Mouse (Mus musculus) stomach, embryonic 16.5 days (tissue): ENCODE measurements at regions not wholly inside any gene's neighbourhood (a gene's known extent, or its start where the extent isn't known, plus 50 kb on each side); places are given as distances from the start of the nearest gene placed in this dataset.

Experiments used
- ATAC-seq: fragments of 200-750 bp; cut with Nextera tagmentation; 2 replicates; pipeline ENCODE4 v1.8.0; 2017; ENCODE audit warnings: moderate number of reproducible peaks, moderate TSS enrichment; ENCODE audit not compliant: insufficient read depth, low FRiP score
- H3K27ac ChIP-seq: fragments of 300-500 bp; sonication (generic); 2 replicates; pipeline ENCODE4 v1.5.1; 2014; ENCODE audit warnings: low read length
- H3K27me3 ChIP-seq: fragments of 300-500 bp; sonication (generic); 2 replicates; pipeline ENCODE4 v1.6.1; 2014; ENCODE audit warnings: low read length, control low read depth, mixed read lengths; ENCODE audit not compliant: control insufficient read depth, insufficient read depth
- H3K36me3 ChIP-seq: fragments of 300-500 bp; sonication (generic); 2 replicates; pipeline ENCODE4 v1.6.1; 2014; ENCODE audit warnings: low read length; ENCODE audit not compliant: control insufficient read depth, insufficient read depth
- H3K4me1 ChIP-seq: fragments of 300-500 bp; sonication (generic); 2 replicates; pipeline ENCODE4 v1.6.1; 2014; ENCODE audit warnings: low read length, control low read depth, mixed read lengths; ENCODE audit not compliant: control insufficient read depth, insufficient read depth
- H3K4me2 ChIP-seq: fragments of 300-500 bp; sonication (generic); 2 replicates; pipeline ENCODE4 v1.6.1; 2014; ENCODE audit warnings: low read depth, low read length, mixed read lengths
- H3K4me3 ChIP-seq: fragments of 300-500 bp; sonication (generic); replicated peaks from 2 replicates; pipeline ENCODE4 v1.5.1; 2014; ENCODE audit warnings: mild to moderate bottlenecking, low read length
- H3K9ac ChIP-seq: fragments of 300-500 bp; sonication (generic); 2 replicates; pipeline ENCODE4 v1.6.1; 2014; ENCODE audit warnings: low read length
- H3K9me3 ChIP-seq: fragments of 300-500 bp; sonication (generic); replicated peaks from 2 replicates; pipeline ENCODE4 v1.6.1; 2016; ENCODE audit warnings: low read length, control low read depth; ENCODE audit not compliant: control insufficient read depth
- WGBS: fragments of 180-500 bp; shearing (Covaris S2); extraction: QIAGEN DNeasy Blood & Tissue Kit; methylation state at CpG from one replicate; pipeline ENCODE4 v1.1.7; 2014; 5-methylcytosine and 5-hydroxymethylcytosine counted together

DNA sequence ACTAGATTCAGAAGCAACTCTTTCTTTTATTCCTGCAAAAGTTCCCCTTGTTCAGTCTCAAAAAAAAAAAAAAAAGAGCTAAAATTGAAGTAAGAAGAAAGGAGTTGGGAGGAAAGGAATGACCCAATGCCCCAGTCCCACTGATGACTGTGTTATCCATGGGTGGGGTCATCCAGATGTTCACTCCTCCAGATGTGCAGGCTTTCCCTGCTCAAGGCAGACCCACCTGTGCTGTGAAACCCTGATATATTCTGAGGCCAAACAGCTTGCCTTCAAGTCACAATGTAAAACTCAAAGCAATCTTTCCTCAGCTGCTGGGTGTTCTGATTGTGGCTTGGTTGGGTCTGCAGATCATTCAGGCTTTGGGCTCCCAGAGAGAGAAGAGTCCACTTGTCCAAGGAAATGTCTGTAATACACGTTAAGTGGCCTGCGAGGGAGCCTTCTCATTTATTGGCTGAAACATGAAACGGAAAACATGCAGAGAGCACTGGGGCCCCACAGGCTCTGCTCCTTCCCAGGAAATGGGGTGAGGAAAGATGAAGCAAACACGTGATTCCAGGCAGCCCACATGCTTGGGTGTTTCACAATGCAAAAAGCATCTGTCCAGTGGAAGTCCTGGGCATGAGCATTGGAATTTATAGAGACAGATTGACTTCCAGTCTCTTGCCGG, 296.6 kb downstream of the Nuak1 start:
- Histone ChIP-seq H3K4me3 (no peak overlapping the region), H3K27ac (no peak overlapping the region), H3K4me2 (no peak overlapping the region), H3K9me3 (no peaks in the 10 kb centered on the region), H3K27me3 (no peaks in the 10 kb centered on the region), H3K9ac (no peak overlapping the region), H3K4me1 (peaks cover 3% of the 10 kb centered on the region; the same call in 1 of the 2 replicates), H3K36me3 (no peaks in the 10 kb centered on the region)
- ATAC-seq: no peak
- WGBS: 25% methylated on average over 5 of the region's 5 CpGs

DNA sequence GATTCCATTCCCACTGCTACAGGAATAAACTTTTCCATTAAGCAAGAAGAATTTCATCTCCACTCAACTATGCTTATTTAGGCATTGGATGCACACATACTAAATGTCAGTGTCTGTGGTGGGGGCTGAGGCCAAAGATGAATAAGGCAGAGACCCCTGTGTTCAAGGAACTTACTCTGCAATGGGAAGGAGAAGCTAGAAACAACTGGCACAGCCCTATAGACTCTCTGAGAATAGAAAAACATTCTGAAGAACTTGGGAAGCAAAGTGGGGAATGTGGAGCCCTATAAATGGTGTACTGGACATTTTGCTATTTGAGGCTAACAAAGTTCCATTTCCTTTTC, 296.1 kb downstream of the Nuak1 start:
- H3K36me3 ChIP-seq: no peaks in the 10 kb centered on the region
- H3K9ac ChIP-seq: no peak overlapping the region
- no peak overlapping the region for H3K27ac ChIP-seq
- H3K4me1 ChIP-seq: peaks cover 3% of the 10 kb centered on the region; the same call in 1 of the 2 replicates
- no peaks in the 10 kb centered on the region for H3K9me3 ChIP-seq
- no peak for ATAC-seq
- no peaks in the 10 kb centered on the region for H3K27me3 ChIP-seq
- no peak overlapping the region for H3K4me3 ChIP-seq
- no peak overlapping the region for H3K4me2 ChIP-seq

DNA sequence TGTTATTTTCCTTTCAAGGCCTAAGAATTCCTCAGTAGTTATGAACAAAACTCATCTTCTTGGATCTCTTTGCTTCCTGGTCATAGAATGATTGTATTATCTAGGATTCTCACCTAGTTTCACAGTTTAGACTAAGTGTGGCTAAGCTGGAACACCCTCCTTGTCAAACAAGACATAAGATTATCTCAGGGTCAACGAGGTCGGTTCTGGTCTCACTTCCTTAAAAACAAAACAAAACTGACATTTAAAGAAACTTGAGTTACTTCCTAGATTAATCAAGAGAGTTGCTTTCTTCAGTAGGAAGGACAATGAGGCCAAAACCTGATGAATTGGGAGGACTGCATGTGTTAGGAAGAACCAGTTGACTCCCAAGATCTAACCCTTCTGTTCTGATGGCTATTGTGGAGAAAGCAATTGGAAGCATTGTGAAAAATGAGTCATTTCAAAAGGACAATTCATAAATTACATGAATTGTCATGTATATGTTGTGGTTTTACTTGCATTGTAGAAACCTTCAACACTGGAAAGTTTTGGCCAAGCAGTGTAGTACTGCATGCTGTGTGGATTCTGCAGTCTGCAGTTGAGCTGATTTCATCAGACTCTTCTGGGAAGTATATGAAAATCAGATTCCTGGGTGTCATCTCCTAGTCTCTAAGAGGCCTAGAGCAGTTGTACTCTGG, 293.0 kb downstream of the Nuak1 start:
- Histone ChIP-seq H3K36me3 (no peaks in the 10 kb centered on the region), H3K27me3 (no peaks in the 10 kb centered on the region), H3K4me1 (peaks cover 3% of the 10 kb centered on the region; the same call in 1 of the 2 replicates), H3K9ac (no peak overlapping the region), H3K4me2 (no peak overlapping the region), H3K27ac (no peak overlapping the region), H3K9me3 (no peaks in the 10 kb centered on the region), H3K4me3 (no peak overlapping the region)
- ATAC-seq: no peak
- 63% methylated on average over 2 of the region's 2 CpGs for WGBS

DNA sequence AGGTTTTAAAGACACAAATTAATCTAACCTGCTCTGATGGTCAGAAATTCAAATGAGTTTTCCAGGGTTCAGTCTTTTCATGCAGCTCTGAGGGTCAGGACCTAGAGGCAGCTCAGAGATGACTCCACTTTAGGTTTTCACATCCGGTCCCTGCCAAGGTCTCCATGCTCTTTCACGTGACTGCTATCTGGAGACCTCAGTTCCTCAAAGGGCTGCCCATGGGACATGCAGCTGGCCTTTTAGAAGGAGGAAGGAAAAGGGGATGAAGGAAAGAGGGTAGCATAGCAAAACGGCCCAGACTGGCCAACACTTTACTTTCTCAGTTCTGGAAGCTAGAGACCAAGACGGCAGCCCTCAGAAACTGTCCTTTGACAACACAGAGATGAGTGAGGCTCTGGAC, 276.6 kb downstream of the Nuak1 start:
- 82% methylated on average over 4 of the region's 4 CpGs for WGBS
- Histone ChIP-seq H3K9me3 (no peaks in the 10 kb centered on the region), H3K4me2 (no peak overlapping the region), H3K4me1 (no peaks in the 10 kb centered on the region), H3K36me3 (no peaks in the 10 kb centered on the region), H3K4me3 (no peak overlapping the region), H3K27me3 (no peaks in the 10 kb centered on the region), H3K27ac (no peak overlapping the region), H3K9ac (no peak overlapping the region)
- no peak for ATAC-seq

DNA sequence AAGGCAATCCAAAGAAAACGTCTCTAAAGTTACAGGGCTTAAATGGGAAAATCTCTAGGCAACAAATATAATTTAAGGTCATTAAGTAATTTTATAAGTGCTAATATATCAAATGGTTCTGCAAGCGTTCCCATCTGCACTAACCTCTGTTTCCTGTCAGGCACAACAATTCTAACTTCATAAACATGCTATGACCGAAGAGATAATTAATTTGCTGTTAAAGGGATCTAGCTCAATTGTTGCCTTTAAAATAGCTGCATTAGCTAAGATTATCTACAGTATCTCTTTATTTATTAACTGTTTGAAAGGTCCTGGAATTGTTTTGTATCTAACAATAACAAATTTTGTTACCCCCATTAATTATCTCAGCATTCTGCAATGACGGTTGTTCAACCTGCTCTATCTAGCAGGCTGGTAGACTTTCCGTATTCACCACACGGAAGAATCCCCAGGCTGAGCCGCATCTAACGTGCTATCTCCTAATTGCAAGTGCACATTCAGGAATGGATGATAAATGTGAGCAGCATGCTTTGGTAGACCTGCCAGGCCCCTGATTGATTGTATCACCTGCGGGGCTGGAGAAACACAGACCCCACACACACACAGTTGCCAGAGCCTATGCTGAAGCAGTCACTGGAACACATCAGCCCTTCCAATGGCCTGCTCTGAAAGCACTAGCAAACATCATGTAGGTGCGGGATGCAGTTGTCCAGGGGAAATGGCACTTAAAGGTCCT, 274.4 kb downstream of the Nuak1 start:
- no peak overlapping the region for H3K4me2 ChIP-seq
- H3K9ac ChIP-seq: no peak overlapping the region
- H3K27me3 ChIP-seq: no peaks in the 10 kb centered on the region
- no peak overlapping the region for H3K27ac ChIP-seq
- no peak for ATAC-seq
- H3K36me3 ChIP-seq: no peaks in the 10 kb centered on the region
- no peak overlapping the region for H3K4me3 ChIP-seq
- no peaks in the 10 kb centered on the region for H3K9me3 ChIP-seq
- no peaks in the 10 kb centered on the region for H3K4me1 ChIP-seq
- WGBS: 35% methylated on average over 10 of the region's 10 CpGs

DNA sequence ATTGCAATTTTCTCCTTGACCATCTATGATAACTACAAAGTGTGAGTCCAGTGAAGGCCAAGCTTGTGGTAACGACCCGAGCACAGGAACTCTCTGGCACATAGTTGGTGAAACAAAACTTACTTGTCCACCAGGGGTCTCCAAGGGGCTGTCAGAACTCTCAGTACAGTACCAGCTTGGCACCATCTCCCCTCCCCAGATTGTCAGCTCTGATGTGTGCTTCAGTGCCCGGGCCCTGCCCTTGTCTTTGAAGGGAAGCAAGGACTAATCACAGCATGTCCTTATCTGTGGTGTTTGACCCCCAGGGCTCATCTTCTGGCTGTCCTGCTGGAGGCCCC, 273.9 kb downstream of the Nuak1 start:
- ATAC-seq: no peak
- H3K9me3 ChIP-seq: no peaks in the 10 kb centered on the region
- no peaks in the 10 kb centered on the region for H3K36me3 ChIP-seq
- 27% methylated on average over 3 of the region's 3 CpGs for WGBS
- no peaks in the 10 kb centered on the region for H3K4me1 ChIP-seq
- H3K27me3 ChIP-seq: no peaks in the 10 kb centered on the region
- H3K4me2 ChIP-seq: no peak overlapping the region
- no peak overlapping the region for H3K27ac ChIP-seq
- no peak overlapping the region for H3K4me3 ChIP-seq
- no peak overlapping the region for H3K9ac ChIP-seq

DNA sequence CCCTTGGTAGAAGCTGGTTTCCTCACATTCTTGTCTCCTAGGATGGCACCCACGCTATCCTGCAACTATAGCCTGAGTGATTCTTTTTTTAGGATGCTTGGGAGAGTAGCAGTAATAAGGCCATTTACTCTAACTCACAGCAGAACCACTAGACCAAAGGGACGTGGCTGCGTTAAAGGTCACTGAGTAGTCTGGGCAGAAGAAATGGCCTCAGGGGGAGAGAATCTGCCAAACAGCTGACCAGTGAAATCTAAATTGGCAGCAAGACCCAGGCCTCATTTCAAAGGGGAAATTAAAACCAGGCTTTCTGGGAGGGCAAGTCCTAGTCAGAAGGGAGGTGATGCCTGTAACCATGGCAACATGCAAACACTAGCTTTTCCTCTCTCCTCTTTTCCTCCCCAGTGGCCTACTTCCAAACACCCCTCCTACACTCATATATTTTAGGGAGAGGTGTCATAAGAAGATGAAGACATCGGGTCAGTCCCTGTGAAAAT, 267.5 kb downstream of the Nuak1 start:
- ATAC-seq: peak; percentile 37; the same call in 1 of the 2 replicates
- Histone ChIP-seq H3K9ac (no peak overlapping the region), H3K36me3 (no peaks in the 10 kb centered on the region), H3K9me3 (no peaks in the 10 kb centered on the region), H3K4me1 (no peaks in the 10 kb centered on the region), H3K27me3 (no peaks in the 10 kb centered on the region), H3K4me3 (no peak overlapping the region), H3K4me2 (no peak overlapping the region), H3K27ac (no peak overlapping the region)
- WGBS: 65% methylated on average over 4 of the region's 4 CpGs

DNA sequence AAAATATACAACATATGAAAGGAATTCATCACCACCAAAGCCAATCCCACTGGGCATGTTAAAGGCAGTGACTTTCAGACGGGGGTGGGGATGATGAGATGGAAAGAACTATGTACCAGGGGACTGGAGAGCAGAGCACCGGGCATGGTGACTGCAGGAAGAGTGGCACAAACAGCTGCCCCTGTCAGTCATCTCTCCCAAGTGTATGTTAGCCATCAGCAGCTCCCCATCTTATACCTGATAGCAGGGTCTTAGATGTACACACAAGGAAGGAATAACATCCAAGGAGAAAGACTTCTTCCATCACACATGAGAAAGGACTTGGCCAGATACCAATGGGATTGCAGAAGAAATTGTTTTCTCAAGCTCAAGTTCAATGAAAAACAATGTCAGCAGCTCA, 257.2 kb downstream of the Nuak1 start:
- Histone ChIP-seq H3K4me3 (no peak overlapping the region), H3K4me2 (no peak overlapping the region), H3K9me3 (no peaks in the 10 kb centered on the region), H3K4me1 (no peaks in the 10 kb centered on the region), H3K27me3 (no peaks in the 10 kb centered on the region), H3K36me3 (no peaks in the 10 kb centered on the region), H3K27ac (no peak overlapping the region), H3K9ac (no peak overlapping the region)
- WGBS: 88% methylated on average over 2 of the region's 2 CpGs
- ATAC-seq: no peak

DNA sequence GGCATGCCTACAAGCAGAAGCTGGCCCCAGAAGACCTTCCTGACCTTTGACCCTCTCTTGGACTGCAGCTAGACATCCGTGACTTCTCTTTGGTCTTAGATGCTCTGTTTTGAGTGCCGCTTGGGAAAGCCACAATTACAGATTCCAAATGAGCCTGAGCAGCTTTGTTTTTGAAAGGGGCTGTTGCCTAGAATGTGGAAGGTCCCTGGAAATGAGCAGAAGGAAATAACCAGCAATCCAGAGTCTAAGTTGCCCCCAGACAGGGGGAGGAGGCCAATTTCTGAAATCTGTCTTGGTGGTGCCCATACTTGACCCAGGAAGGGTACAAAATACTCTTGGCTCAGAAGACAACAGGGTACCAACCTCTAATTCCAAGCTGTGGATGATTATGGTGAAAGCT, 253.9 kb downstream of the Nuak1 start:
- Histone ChIP-seq H3K27ac (no peak overlapping the region), H3K4me3 (no peak overlapping the region), H3K4me2 (no peak overlapping the region), H3K9ac (no peak overlapping the region), H3K27me3 (no peaks in the 10 kb centered on the region), H3K4me1 (no peaks in the 10 kb centered on the region), H3K36me3 (no peaks in the 10 kb centered on the region), H3K9me3 (no peaks in the 10 kb centered on the region)
- 60% methylated on average over 2 of the region's 2 CpGs for WGBS
- ATAC-seq: no peak
